Mouse (Mus musculus): Measurements from ENCODE around the gene Il2rg. TPM values are rescaled to one million over a fixed set of nuclear protein-coding genes. Genes with fewer than 3 reads are reported as not detected.

The Il2rg gene
- total and polyA plus RNA-seq, 3 experiments: 82.6 to 294 (median 88.0) TPM

DNA sequence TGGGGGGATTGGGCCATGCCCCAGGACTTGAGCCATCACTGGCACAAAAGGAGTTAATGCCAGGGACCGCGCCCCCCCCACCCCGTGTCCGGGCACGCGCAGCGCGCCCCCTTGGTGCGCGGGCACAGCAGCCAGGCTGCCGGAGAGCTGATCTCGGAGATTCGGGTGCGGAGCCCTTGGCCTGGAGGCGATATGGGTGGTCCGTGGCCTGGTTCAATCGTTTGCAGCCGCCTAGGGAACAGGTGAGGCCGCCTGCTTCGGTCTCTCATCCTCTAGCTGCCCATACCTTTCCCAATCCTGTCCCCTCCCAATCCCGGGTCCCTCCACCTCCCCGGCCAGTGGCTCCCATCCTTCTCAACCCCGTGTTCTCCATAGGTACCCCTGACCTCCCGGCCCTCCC is 31.0 kb upstream of the Il2rg start, which contains the start of gene Nlgn3:
Nlgn3 (plus strand) TSS at position 114 of the 400 bp plus-strand sequence.
- in situ Hi-C loops (cut with MboI; ENCODE audit: low pct_ligation_motif_present, low pct_unique_long_range_greater_than_20kb, low sequenced_read_pairs): loop anchor here (25.0 kb wide), 1 partner anchor 162 kb away; no protein-coding TSS in a partner anchor

DNA sequence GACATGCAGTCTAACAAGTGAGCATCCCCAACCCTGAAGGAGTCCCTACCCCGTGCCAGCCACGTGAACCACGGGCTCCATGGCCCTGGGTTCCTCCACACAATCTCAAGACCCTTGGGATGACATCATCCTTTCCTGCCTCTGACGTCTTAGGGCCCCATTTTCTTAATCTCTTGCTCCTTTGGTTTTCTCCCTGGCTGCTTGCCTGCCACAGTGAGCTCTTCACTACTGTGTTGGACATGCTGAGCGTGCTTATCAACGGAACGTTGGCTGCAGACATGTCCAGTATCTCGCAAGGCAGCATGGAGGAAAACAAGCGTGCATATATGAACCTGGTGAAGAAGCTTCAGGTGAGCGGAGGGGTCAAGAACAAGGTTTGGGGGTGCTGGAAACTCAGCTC is 22.1 kb upstream of the Il2rg start:
- H3K27ac ChIP-seq (ENCODE audit: insufficient read depth, low read depth): no peak overlapping the region
- TF ChIP-seq MYC (IDR thresholded peaks at IDR 0.05; ENCODE audit: low read depth, low read length) (no peak), BHLHE40 (IDR thresholded peaks at IDR 0.05; ENCODE audit: low read depth, low read length) (no peak), MEF2A (IDR thresholded peaks at IDR 0.05; ENCODE audit: borderline replicate concordance, low read depth, low read length) (no peak)
- H3K79me2 ChIP-seq (replicated peaks; ENCODE audit: control insufficient read depth, extremely low read depth, insufficient read depth, poor library complexity, severe bottlenecking): no peaks in the 10 kb centered on the region
- dilution Hi-C loops (cut with MboI; ENCODE audit: extremely low pct_ligation_motif_present, extremely low pct_unique_long_range_greater_than_20kb, low sequenced_read_pairs) (no loop called here), in situ Hi-C loops (cut with MboI; ENCODE audit: low pct_ligation_motif_present, low pct_unique_long_range_greater_than_20kb, low sequenced_read_pairs) (loop anchor here (25.0 kb wide), 1 partner anchor 153 kb away; no protein-coding TSS in a partner anchor)
- no peaks in the 10 kb centered on the region for H3K27me3 ChIP-seq (replicated peaks)
- H3K4me3 ChIP-seq (replicated peaks in 1 of 3; ENCODE audit: low read depth in 2 of 3, low read length in 2 of 3, poor library complexity in 1 of 3): no peak overlapping the region
- no peak overlapping the region for H3K9ac ChIP-seq (ENCODE audit: insufficient read depth, low read depth)
- H3K4me2 ChIP-seq (ENCODE audit: insufficient read depth, low read depth, poor library complexity, severe bottlenecking): no peak overlapping the region
- no peaks in the 10 kb centered on the region for H3K9me3 ChIP-seq (replicated peaks; ENCODE audit: low read length)
- H3K4me1 ChIP-seq (ENCODE audit: control insufficient read depth in 1 of 2, insufficient read depth in 2 of 2): no peaks in the 10 kb centered on the region
- DNase-seq (ENCODE audit: extremely low read depth): no peak
- peaks cover 77 to 98% of the 10 kb centered on the region in 2 experiments for H3K36me3 ChIP-seq (replicated peaks in 1 of 2; ENCODE audit: control insufficient read depth in 1 of 2, insufficient read depth in 1 of 2, low read length in 1 of 2)

More for the DNA sequence above, 31.0 kb upstream of the Il2rg start, which contains the start of gene Nlgn3:
- Histone ChIP-seq H3K4me2 (ENCODE audit: insufficient read depth, low read depth, poor library complexity, severe bottlenecking) (no peak within 1 kb of the TSS), H3K27ac (ENCODE audit: insufficient read depth, low read depth) (no peak within 1 kb of the TSS), H3K4me3 (replicated peaks in 1 of 3; ENCODE audit: low read depth in 2 of 3, low read length in 2 of 3, poor library complexity in 1 of 3) (no peak within 1 kb of the TSS), H3K36me3 (replicated peaks in 1 of 2; ENCODE audit: control insufficient read depth in 1 of 2, insufficient read depth in 1 of 2, low read length in 1 of 2) (peaks cover 31 to 50% of the 10 kb centered on the region in 2 experiments), H3K4me1 (ENCODE audit: control insufficient read depth in 1 of 2, insufficient read depth in 2 of 2) (no peaks in the 10 kb centered on the region), H3K9ac (ENCODE audit: insufficient read depth, low read depth) (no peak within 1 kb of the TSS), H3K79me2 (replicated peaks; ENCODE audit: control insufficient read depth, extremely low read depth, insufficient read depth, poor library complexity, severe bottlenecking) (no peaks in the 10 kb centered on the region), H3K9me3 (replicated peaks; ENCODE audit: low read length) (no peaks in the 10 kb centered on the region), H3K27me3 (replicated peaks) (no peaks in the 10 kb centered on the region)
- TF ChIP-seq RAD21 (IDR thresholded peaks at IDR 0.05; ENCODE audit: low read depth, low read length) (no peak), JUN (IDR thresholded peaks at IDR 0.05; ENCODE audit: insufficient read depth, low read depth, low read length) (no peak), MYC (IDR thresholded peaks at IDR 0.05; ENCODE audit: low read depth, low read length) (no peak), RCOR1 (conservative IDR thresholded peaks at IDR 0.05; ENCODE audit: low read depth, low read length) (no peak), TBP (conservative IDR thresholded peaks at IDR 0.05; ENCODE audit: low read depth, low read length) (no peak), ZMIZ1 (IDR thresholded peaks at IDR 0.05; ENCODE audit: low read depth, low read length) (no peak), JUND (conservative IDR thresholded peaks at IDR 0.05; ENCODE audit: low read depth, low read length) (no peak), UBTF (IDR thresholded peaks at IDR 0.05; ENCODE audit: low read depth, low read length) (no peak), GABPA (IDR thresholded peaks at IDR 0.05; ENCODE audit: insufficient replicate concordance, low read depth, low read length) (no peak), NRF1 (IDR thresholded peaks at IDR 0.05; ENCODE audit: low read depth, low read length) (no peak), ELF1 (IDR thresholded peaks at IDR 0.05; ENCODE audit: low read depth, low read length) (no peak), CTCF (conservative IDR thresholded peaks at IDR 0.05 in 1 of 2, IDR thresholded peaks at IDR 0.05 in 1 of 2; ENCODE audit: low read depth in 2 of 2, low read length in 2 of 2) (no peak), USF1 (IDR thresholded peaks at IDR 0.05; ENCODE audit: low read depth, low read length) (no peak), POLR2AphosphoS2 (IDR thresholded peaks at IDR 0.05; ENCODE audit: low read depth, low read length) (no peak), ZKSCAN1 (IDR thresholded peaks at IDR 0.05; ENCODE audit: borderline replicate concordance, low read depth, low read length) (no peak), CHD1 (IDR thresholded peaks at IDR 0.05; ENCODE audit: low read depth, low read length) (no peak), MXI1 (IDR thresholded peaks at IDR 0.05; ENCODE audit: low read depth, low read length) (no peak), KAT2A (IDR thresholded peaks at IDR 0.05; ENCODE audit: insufficient replicate concordance, low read length) (no peak), MEF2A (IDR thresholded peaks at IDR 0.05; ENCODE audit: borderline replicate concordance, low read depth, low read length) (no peak)
- dilution Hi-C loops (cut with MboI; ENCODE audit: extremely low pct_ligation_motif_present, extremely low pct_unique_long_range_greater_than_20kb, low sequenced_read_pairs): no loop called here
- DNase-seq (ENCODE audit: extremely low read depth): no peak

All from CH12.LX (cell line).